Mouse (Mus musculus): ENCODE results near the gene Usp36.

DNA sequence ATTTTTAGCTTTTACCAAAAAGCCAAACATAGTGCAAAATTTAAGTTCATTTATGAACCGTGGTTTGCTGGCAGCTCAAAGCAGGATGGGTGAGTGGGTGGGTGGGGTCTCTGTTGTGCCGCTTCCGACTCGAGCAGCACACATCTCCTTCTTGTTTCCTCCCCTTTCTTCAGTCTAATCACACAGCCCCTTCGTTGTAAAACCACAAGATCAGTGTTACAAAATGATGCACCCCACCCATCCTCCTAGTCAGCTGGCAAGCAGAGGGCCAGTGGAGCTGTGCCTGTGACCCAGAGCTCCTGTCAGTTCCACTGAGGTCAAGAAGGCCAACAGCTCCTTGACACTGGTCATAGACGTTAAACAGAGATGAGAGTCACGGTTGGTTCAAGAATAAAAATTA, 62.4 kb downstream of the Usp36 start:
- no peak for TF ChIP-seq CTCF (IDR thresholded peaks at IDR 0.05; ENCODE audit: extremely low read depth, insufficient read length, insufficient replicate concordance, low read depth, low read length)
- no peak for TF ChIP-seq POLR2A (IDR thresholded peaks at IDR 0.05; ENCODE audit: low read depth, low read length)

Data from small intestine, adult 2 months (tissue).